Mouse (Mus musculus) hindbrain, embryonic 13.5 days (tissue): ENCODE results near the gene Bcas3. TPM values are rescaled to one million over a fixed set of nuclear protein-coding genes. Genes with fewer than 3 reads are reported as not detected.
A peak's percentile ranks its signal among the peaks of the same experiment; 100 is the strongest.

ENCODE experiments used
- ATAC-seq: fragments of 200-750 bp; cut with Nextera tagmentation; 2 replicates; pipeline ENCODE4 v1.8.0; 2017; ENCODE audit warnings: moderate TSS enrichment; ENCODE audit not compliant: low FRiP score
- H3K27ac ChIP-seq: fragments of 300-500 bp; sonication (generic); 2 replicates; pipeline ENCODE4 v1.5.1; 2015; ENCODE audit warnings: inconsistent platforms, mild to moderate bottlenecking, moderate library complexity
- H3K27me3 ChIP-seq: fragments of 300-500 bp; sonication (generic); 2 replicates; pipeline ENCODE4 v1.6.1; 2015; ENCODE audit warnings: mild to moderate bottlenecking, inconsistent platforms
- H3K36me3 ChIP-seq: fragments of 300-500 bp; sonication (generic); 2 replicates; pipeline ENCODE4 v1.6.1; 2015; ENCODE audit warnings: mild to moderate bottlenecking, inconsistent platforms
- H3K4me1 ChIP-seq: fragments of 300-500 bp; sonication (generic); replicated peaks from 2 replicates; pipeline ENCODE4 v1.6.1; 2015; ENCODE audit warnings: inconsistent platforms
- H3K4me2 ChIP-seq: fragments of 300-500 bp; sonication (generic); 2 replicates; pipeline ENCODE4 v1.6.1; 2015; ENCODE audit warnings: inconsistent platforms, mild to moderate bottlenecking, moderate library complexity
- H3K4me3 ChIP-seq: fragments of 300-500 bp; sonication (generic); 2 replicates; pipeline ENCODE4 v1.5.1; 2015; ENCODE audit warnings: mild to moderate bottlenecking, inconsistent platforms
- H3K9ac ChIP-seq: fragments of 300-500 bp; sonication (generic); 2 replicates; pipeline ENCODE4 v1.6.1; 2015; ENCODE audit warnings: mild to moderate bottlenecking, inconsistent platforms
- H3K9me3 ChIP-seq: fragments of 300-500 bp; sonication (generic); 2 replicates; pipeline ENCODE4 v1.6.1; 2016; ENCODE audit warnings: inconsistent platforms
- WGBS: fragments of 180-500 bp; shearing (Covaris S2); methylation state at CpG from one replicate; pipeline ENCODE4 v1.1.7; 2015; 5-methylcytosine and 5-hydroxymethylcytosine counted together
- polyA plus RNA-seq: library from polyadenylated mRNA; unstranded; fragments of >200 nt; fragmentation: Nextera tagmentation; extraction: Ambion mirVana; gene quantifications from 2 replicates; pipeline ENCODE4 v1.2.1, GENCODE M21; 2015

The Bcas3 gene
- polyA plus RNA-seq, 1 experiment from 2014 or later = 34.0 TPM

DNA sequence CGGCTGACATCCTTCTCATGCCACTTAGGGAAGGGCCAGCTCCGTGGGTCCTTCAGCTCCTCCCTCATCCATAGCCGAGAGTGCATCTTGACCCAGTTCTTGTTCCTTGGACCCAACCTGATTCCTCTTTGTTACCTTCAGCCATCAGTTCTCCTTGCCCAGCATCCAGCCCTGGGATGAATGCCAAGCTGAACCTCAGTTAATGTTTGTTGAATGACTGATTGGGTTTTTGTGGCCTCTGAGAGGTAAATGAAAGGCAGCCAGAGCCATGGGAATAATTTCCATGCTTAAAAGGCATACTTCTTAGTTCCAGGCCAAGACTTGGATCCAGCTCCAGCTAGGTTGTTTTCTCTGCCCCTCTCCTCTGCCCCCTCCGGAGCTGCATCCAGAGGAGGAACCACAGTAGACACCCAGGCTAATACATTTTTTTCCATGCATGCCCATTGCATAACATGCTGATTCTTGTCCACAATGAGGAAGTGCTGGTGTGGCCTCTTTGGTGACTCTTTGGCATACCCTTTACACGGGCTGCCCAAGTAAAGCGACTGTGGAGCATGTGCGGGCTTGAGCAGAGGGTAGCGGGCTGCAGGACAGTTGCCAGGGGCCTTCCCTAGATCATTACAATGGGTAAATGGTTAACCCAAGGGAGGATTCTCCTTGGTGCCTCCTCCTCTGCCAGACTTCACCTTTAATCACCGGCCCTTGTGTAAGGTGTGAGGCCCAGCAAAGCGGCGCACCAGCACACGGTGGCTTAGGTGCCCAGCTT lies 459.4 kb downstream of the Bcas3 start:
- Histone ChIP-seq H3K9ac (no peak overlapping the region), H3K9me3 (no peaks in the 10 kb centered on the region), H3K4me1 (peaks cover 15% of the 10 kb centered on the region), H3K4me3 (no peak overlapping the region), H3K4me2 (no peak overlapping the region), H3K27ac (no peak overlapping the region), H3K36me3 (no peaks in the 10 kb centered on the region), H3K27me3 (peaks cover 12% of the 10 kb centered on the region; the same call in 1 of the 2 replicates)
- ATAC-seq = no peak
- WGBS = 89% methylated on average over 12 of the region's 12 CpGs

DNA sequence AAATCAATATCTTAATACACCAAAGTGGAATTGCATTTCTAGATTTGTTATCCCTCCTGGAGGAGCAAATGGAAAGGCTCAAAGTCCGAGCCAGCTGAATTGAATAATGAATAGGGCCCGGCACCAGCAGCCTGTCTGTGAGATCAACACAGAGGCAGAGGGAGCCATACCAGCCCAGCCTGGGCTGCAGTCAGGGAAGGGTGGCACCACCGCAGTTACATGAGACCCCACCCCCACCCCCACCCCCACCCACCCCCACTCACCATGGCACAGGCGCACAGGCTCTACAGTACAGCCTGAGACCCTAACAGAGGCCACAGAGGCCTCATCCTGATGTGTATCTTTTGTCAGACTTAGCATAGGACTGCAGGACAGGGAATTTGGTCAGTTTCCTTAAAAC lies 461.7 kb downstream of the Bcas3 start:
- no peak overlapping the region for H3K4me3 ChIP-seq
- 35% methylated on average over 4 of the region's 4 CpGs for WGBS
- no peaks in the 10 kb centered on the region for H3K9me3 ChIP-seq
- no peak overlapping the region for H3K4me2 ChIP-seq
- H3K36me3 ChIP-seq = no peaks in the 10 kb centered on the region
- H3K27ac ChIP-seq = no peak overlapping the region
- no peak overlapping the region for H3K9ac ChIP-seq
- peaks cover 17% of the 10 kb centered on the region for H3K27me3 ChIP-seq
- ATAC-seq = no peak
- peaks cover 15% of the 10 kb centered on the region for H3K4me1 ChIP-seq

DNA sequence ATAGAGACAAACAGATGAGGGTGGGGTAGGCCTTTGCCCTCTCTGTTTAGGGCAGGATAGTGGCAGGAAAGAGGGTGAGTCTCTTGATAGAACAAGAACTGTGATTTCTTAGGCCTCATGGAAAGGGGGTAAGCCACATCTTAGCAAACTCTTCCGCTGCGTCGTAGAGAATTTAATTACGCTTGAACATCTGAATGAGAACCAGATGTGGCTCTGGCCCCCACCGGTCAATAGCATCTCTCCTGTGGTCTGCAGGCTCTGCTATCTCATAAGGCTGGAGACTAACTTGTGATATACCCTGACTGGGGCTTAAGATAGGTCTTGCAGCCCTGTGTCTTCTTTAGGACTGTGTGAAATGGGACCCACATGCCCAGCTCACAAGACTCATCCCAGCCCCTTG lies 463.5 kb downstream of the Bcas3 start:
- no peak overlapping the region for H3K4me2 ChIP-seq
- H3K4me3 ChIP-seq = no peak overlapping the region
- H3K4me1 ChIP-seq = peaks cover 15% of the 10 kb centered on the region
- no peak overlapping the region for H3K27ac ChIP-seq
- no peak overlapping the region for H3K9ac ChIP-seq
- WGBS = 77% methylated on average over 5 of the region's 5 CpGs
- no peaks in the 10 kb centered on the region for H3K36me3 ChIP-seq
- H3K27me3 ChIP-seq = peaks cover 33% of the 10 kb centered on the region
- no peaks in the 10 kb centered on the region for H3K9me3 ChIP-seq
- ATAC-seq = no peak

DNA sequence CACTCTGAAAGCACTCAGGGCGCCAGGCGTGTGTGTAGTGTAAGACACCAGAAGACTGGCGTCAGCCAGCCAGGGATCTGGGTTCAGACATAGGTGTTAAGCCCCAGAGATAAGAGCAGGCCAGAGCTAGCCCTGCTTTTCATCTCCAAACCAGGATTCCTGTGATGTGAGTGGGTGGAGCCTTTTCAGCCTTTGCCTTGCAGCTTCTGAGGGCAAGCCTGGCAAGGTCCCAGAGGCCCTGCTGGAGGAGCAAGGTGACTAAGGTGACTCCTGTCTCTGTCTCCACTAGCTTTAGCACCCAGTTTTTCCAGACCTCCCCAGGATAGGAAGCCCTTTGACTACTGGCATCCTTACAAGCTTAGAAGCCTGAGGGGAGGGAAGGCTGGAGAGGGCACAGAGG lies 465.4 kb downstream of the Bcas3 start:
- Histone ChIP-seq H3K27ac (no peak overlapping the region), H3K36me3 (no peaks in the 10 kb centered on the region), H3K27me3 (peaks cover 39% of the 10 kb centered on the region), H3K9ac (no peak overlapping the region), H3K4me2 (no peak overlapping the region), H3K9me3 (no peaks in the 10 kb centered on the region), H3K4me3 (no peak overlapping the region), H3K4me1 (peaks cover 18% of the 10 kb centered on the region)
- 85% methylated on average over 3 of the region's 3 CpGs for WGBS
- ATAC-seq = no peak

DNA sequence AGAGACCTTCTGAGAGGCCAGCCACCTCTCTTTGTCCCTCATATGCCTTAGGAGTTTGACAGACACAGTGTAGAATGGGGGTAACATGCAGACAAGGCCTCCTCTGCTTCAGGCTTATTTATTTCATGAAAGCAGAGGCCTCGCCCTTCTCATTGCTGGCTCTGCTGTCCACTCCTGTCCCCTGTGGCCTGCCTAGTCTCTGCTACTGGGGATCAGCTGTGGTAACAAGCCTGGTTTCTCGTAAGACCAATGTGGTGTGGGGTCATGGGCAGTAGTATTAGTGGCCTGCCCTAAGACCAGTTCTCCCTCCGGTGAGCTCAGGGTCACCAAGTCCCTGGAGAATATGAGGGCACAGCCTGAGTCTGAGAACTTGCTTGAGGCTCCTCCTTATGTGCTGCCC lies 468.0 kb downstream of the Bcas3 start:
- Histone ChIP-seq H3K36me3 (no peaks in the 10 kb centered on the region), H3K4me1 (peaks cover 3% of the 10 kb centered on the region; the same call in 1 of the 2 replicates), H3K27me3 (peaks cover 61% of the 10 kb centered on the region), H3K4me3 (no peak overlapping the region), H3K9me3 (no peaks in the 10 kb centered on the region), H3K4me2 (no peak overlapping the region), H3K9ac (no peak overlapping the region), H3K27ac (no peak overlapping the region)
- no peak for ATAC-seq
- 82% methylated on average over 3 of the region's 3 CpGs for WGBS

DNA sequence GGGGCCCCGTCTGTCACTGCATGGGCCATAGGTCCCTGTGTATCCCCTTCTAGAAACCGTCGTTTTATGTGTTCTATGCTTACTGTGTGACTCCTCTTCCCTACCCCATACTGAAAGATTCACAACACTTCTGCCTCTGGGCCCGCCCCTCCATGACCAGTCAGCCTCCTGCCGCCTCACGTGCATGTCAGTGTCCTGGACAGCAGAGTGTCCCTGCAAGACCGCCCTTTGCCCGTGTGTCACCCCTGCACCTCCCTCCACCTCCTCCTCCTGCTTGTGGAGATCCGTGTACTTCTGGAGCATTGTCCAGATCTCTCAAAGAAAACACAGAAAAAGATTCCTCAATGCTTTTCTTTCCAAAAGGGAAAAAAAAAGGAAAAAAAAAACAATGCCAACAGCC lies 468.7 kb downstream of the Bcas3 start:
- H3K27ac ChIP-seq = no peak overlapping the region
- H3K4me1 ChIP-seq = peaks cover 3% of the 10 kb centered on the region; the same call in 1 of the 2 replicates
- WGBS = 75% methylated on average over 9 of the region's 9 CpGs
- no peak overlapping the region for H3K4me3 ChIP-seq
- peaks cover 68% of the 10 kb centered on the region for H3K27me3 ChIP-seq
- no peak for ATAC-seq
- no peak overlapping the region for H3K4me2 ChIP-seq
- no peak overlapping the region for H3K9ac ChIP-seq
- no peaks in the 10 kb centered on the region for H3K36me3 ChIP-seq
- H3K9me3 ChIP-seq = no peaks in the 10 kb centered on the region

DNA sequence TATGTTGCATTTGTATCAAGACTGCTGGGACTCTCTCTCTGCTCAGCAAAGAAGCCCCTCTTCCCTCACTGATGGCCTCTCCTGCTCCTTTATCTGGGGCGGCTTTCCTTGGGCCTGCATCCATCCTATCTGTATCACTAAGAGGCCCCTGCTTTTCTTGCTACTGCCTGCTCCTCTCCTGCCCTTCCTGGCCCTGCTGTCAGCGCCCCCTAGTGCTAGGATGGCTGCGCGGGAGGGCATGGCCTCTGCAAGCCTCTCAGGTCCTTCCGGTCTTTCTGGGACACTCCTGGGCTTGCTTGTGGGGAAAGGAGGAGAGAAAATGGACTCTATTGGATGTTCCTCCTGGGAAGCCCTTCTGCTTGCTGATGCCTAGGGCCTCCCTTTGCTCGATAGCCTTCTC lies 470.2 kb downstream of the Bcas3 start:
- no peak overlapping the region for H3K27ac ChIP-seq
- ATAC-seq = no peak
- no peaks in the 10 kb centered on the region for H3K9me3 ChIP-seq
- no peak overlapping the region for H3K4me2 ChIP-seq
- H3K4me3 ChIP-seq = no peak overlapping the region
- H3K4me1 ChIP-seq = peaks cover 3% of the 10 kb centered on the region; the same call in 1 of the 2 replicates
- H3K9ac ChIP-seq = no peak overlapping the region
- WGBS = 9% methylated on average over 6 of the region's 6 CpGs
- peaks cover 83% of the 10 kb centered on the region for H3K27me3 ChIP-seq
- H3K36me3 ChIP-seq = no peaks in the 10 kb centered on the region

DNA sequence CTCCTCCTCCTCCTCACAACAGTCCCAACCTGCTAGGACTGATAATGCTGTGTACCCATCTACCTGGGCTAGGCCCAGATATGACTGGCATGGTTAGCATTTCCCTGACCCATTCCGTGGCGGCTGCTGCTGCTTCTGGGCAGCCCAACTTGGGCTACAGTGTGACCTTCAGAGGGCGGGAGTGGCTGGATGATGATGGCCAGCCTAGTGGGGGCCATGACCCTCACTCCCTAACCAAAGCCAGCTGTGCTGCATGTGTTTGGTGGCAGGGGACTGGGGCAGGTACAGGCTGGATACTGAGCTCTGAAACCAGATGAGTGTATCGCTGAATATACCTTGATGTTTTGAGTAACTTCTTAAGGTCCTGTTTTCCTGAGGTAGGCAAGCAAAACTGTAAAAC lies 470.8 kb downstream of the Bcas3 start:
- ATAC-seq = no peak
- Histone ChIP-seq H3K9ac (no peak overlapping the region), H3K4me3 (no peak overlapping the region), H3K27me3 (peaks cover 85% of the 10 kb centered on the region), H3K9me3 (no peaks in the 10 kb centered on the region), H3K36me3 (no peaks in the 10 kb centered on the region), H3K4me2 (no peak overlapping the region), H3K27ac (no peak overlapping the region), H3K4me1 (peaks cover 4% of the 10 kb centered on the region; the same call in 1 of the 2 replicates)
- 88% methylated on average over 4 of the region's 4 CpGs for WGBS

DNA sequence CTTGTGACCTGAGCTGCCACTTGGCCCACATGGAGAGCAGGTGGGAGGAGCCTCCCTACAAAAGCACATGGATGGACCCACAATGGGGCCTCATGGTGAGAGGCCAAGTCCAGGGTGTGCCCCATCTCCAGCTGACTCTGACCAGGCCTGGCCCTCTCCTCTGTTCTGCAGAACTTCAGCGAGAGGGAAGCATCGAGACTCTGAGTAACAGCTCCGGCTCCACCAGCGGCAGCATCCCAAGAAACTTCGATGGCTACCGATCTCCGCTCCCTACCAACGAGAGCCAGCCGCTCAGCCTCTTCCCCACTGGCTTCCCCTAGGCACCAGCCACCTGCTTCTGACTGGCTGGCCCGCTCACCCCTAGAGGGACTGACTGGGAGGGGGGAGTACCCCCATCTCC lies 472.1 kb downstream of the Bcas3 start:
- ATAC-seq = no peak
- Histone ChIP-seq H3K9me3 (no peaks in the 10 kb centered on the region), H3K9ac (no peak overlapping the region), H3K27ac (no peak overlapping the region), H3K4me1 (peaks cover 16% of the 10 kb centered on the region), H3K27me3 (peaks cover 93% of the 10 kb centered on the region), H3K36me3 (no peaks in the 10 kb centered on the region), H3K4me2 (no peak overlapping the region), H3K4me3 (no peak overlapping the region)
- WGBS = 73% methylated on average over 10 of the region's 10 CpGs

DNA sequence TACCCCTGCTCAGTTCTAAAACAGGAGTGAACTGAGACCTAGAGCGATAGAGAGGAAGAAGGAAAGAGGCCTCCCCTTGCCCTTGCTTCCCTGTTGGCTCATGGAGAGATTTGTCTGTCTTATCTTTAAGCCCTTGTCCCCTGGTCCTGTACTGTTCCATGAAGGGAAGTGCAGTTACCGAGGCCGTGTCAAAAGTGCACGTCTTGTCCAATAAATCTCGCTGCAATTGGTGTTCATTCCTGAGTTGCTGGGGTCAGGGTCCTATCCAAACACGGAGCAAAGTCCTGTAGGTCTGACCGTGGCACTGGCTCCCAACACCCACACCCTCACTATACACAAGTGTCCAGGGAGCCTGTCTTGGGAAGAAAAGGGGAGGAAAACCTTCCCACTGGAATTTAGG lies 472.9 kb downstream of the Bcas3 start:
- WGBS = 83% methylated on average over 7 of the region's 7 CpGs
- Histone ChIP-seq H3K4me1 (peaks cover 18% of the 10 kb centered on the region), H3K27me3 (peaks cover 93% of the 10 kb centered on the region), H3K4me3 (no peak overlapping the region), H3K27ac (no peak overlapping the region), H3K9ac (no peak overlapping the region), H3K36me3 (no peaks in the 10 kb centered on the region), H3K9me3 (no peaks in the 10 kb centered on the region), H3K4me2 (no peak overlapping the region)
- no peak for ATAC-seq

DNA sequence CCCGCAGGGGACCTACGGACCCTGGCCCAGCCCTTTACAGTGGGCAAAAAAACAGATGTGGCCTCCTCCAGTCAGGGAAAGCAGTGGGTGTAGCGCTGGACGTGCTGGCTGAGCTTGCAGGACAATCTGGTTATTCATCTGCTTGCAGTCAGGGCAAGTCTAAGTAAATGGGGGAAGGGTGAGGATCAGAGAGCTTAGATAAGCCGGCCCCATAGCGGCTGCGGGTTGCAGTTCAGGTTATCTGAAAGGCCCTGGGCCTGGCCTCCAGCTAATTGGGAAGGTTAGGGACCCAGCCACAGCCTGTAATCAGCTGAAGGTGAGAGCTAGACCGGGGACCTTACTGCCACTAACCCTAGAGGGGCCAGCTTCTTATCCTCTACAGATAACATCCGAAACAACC lies 474.4 kb downstream of the Bcas3 start:
- WGBS = 11% methylated on average over 9 of the region's 9 CpGs
- peaks cover 99% of the 10 kb centered on the region for H3K27me3 ChIP-seq
- no peaks in the 10 kb centered on the region for H3K36me3 ChIP-seq
- H3K4me2 ChIP-seq = no peak overlapping the region
- no peak for ATAC-seq
- H3K9ac ChIP-seq = no peak overlapping the region
- H3K4me1 ChIP-seq = peaks cover 24% of the 10 kb centered on the region
- H3K9me3 ChIP-seq = no peaks in the 10 kb centered on the region
- H3K27ac ChIP-seq = no peak overlapping the region
- H3K4me3 ChIP-seq = no peak overlapping the region

DNA sequence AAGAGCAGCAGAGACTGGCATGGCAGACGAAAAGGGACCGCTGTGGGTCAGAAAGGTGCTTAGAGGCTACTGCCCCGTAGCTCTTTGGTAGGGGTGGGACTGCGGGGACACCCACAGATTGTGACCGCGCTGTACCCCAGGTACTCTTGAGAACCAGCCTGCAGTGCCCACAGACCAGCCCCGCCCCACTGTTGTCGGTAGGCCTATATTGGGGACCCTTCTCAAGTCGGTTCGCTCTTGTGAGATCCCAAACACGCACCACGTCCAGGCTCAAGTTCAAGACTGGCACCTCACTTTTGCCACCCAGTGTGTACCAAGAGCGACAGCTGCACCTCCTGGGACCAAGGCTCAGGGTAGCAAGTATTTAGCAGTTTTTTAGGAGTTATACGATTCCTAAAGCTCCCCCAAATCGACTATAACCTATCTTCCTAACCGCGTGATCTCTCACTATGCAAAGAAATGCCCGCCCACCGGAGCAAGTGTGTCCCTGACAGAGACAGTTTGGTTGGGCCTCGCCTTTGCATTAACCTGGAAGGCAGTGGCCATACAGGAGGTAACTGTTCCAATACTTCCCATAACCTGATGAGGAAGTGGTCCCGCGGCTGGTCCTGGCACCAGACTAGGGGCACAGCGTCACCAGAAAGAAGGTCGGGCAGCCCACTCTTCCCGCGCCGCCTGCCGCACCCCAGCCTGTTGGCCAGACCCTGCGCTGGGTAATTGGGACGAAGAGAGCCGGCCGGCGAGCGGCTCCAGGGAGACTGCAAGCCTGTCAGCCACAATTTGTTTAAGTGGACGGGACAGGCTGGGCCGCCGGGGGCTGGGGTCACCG lies 475.9 kb downstream of the Bcas3 start:
- no peak overlapping the region for H3K4me3 ChIP-seq
- H3K9me3 ChIP-seq = no peaks in the 10 kb centered on the region
- peaks cover 32% of the 10 kb centered on the region for H3K4me1 ChIP-seq
- no peak overlapping the region for H3K9ac ChIP-seq
- no peak; the same call in 1 of the 2 replicates for ATAC-seq
- WGBS = 6% methylated on average over 38 of the region's 38 CpGs
- H3K4me2 ChIP-seq = 0 out of 2 replicates have a peak overlapping the region, but pooled peaks have one; percentile 21
- no peak overlapping the region for H3K27ac ChIP-seq
- H3K36me3 ChIP-seq = no peaks in the 10 kb centered on the region
- peaks cover 99% of the 10 kb centered on the region for H3K27me3 ChIP-seq
